Mouse (Mus musculus): ENCODE data around the gene Pbx1.

DNA sequence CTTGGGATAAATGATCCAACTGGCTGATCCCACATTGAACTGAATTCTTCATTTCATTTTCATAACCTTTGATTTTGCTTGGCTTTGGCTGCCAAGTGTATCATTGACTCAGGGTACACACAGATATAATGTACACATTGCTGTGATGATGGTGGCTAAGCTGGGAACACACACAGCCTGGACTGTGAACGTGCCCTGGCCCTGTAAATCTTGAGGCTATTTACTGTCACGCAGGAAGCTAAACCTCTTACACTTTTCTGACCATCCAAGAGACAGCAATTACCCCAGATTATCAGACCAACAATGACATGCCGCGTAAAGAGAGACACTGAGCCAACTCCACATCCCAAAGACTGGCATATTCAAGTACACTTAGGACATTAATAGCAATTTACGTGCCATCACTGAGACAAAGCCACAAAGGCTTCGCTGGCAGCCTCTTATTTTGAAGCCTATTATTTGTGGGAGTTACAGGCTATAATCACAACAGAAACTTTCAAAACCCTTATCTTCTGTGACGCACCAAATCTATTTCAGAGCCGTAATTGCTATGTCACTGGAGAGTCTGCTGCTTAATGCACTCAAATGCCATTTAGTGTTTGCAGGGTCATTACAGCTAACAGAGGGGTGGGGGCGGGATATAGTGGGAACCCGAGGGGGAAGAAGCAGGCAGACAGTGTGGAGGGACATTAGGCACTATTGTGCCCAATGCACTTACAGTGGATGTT is 262.9 kb downstream of the Pbx1 start:
- TF ChIP-seq GATA1 (IDR thresholded peaks at IDR 0.05; ENCODE audit: low read length) (no peak), TAL1 (IDR thresholded peaks at IDR 0.05; ENCODE audit: low read length) (no peak)
